Mouse (Mus musculus) G1E (cell line): ENCODE results near the gene Apoh. TPM values are rescaled to one million over a fixed set of nuclear protein-coding genes. Genes with fewer than 3 reads are reported as not detected.

ENCODE experiments used
- ATAC-seq: 2 replicates; pipeline ENCODE4 v1.8.0; 2016; ENCODE audit warnings: mild to moderate bottlenecking; ENCODE audit not compliant: insufficient number of reproducible peaks, poor library complexity, low FRiP score, severe bottlenecking; ENCODE audit errors: extremely low read depth
- DNase-seq: peaks from one replicate; pipeline ENCODE4 v3.0.0; 2012; ENCODE audit warnings: low spot score
- H3K27me3 ChIP-seq: 2 replicates; pipeline ENCODE4 v1.6.1; 2012; ENCODE audit warnings: mild to moderate bottlenecking, low read length, inconsistent platforms; ENCODE audit not compliant: insufficient read depth
- H3K36me3 ChIP-seq: replicated peaks from 2 replicates; pipeline ENCODE3; 2012; ENCODE audit warnings: mild to moderate bottlenecking, inconsistent platforms
- H3K4me1 ChIP-seq: 2 replicates; pipeline ENCODE4 v1.6.1; 2012; ENCODE audit warnings: low read depth, low read length, inconsistent platforms, mixed read lengths; ENCODE audit not compliant: insufficient read depth
- H3K4me3 ChIP-seq: 2 replicates; pipeline ENCODE4 v1.5.1; 2012; ENCODE audit warnings: low read depth, mild to moderate bottlenecking, inconsistent platforms, low read length, moderate library complexity, mixed read lengths
- H3K9me3 ChIP-seq: replicated peaks from 2 replicates; pipeline ENCODE4 v1.6.1; 2012; ENCODE audit warnings: inconsistent platforms
- CTCF ChIP-seq: IDR thresholded peaks from 2 replicates; pipeline ENCODE4 v1.5.1; 2012; ENCODE audit warnings: low read depth, low read length, inconsistent platforms, mixed read lengths
- GATA1 ChIP-seq: IDR thresholded peaks from 2 replicates; pipeline ENCODE4 v1.6.1; 2012; ENCODE audit warnings: borderline replicate concordance, low read length, inconsistent platforms, mixed read lengths
- GATA2 ChIP-seq: IDR thresholded peaks from 2 replicates; pipeline ENCODE4 v1.6.1; 2012; ENCODE audit warnings: low read depth, low read length, inconsistent platforms, borderline replicate concordance
- POLR2AphosphoS5 ChIP-seq: IDR thresholded peaks from 2 replicates; pipeline ENCODE4 v1.6.1; 2012; ENCODE audit warnings: low read depth, low read length, inconsistent platforms; ENCODE audit not compliant: insufficient replicate concordance
- TAL1 ChIP-seq: conservative IDR thresholded peaks from 2 replicates; pipeline ENCODE4 v1.6.1; 2012; ENCODE audit warnings: low read depth, low read length, inconsistent platforms, mixed read lengths
- polyA plus RNA-seq: library from polyadenylated mRNA; stranded (reverse); fragments of >175 nt; gene quantifications from 2 replicates; pipeline ENCODE4 v1.2.3, GENCODE M21; 2012
- total RNA-seq, 2 experiments: library from RNA; stranded (forward) in 1 of 2; stranded (reverse) in 1 of 2; fragments of 200-1000 nt in 1 of 2; fragments of >200 nt in 1 of 2; fragmentation: Nextera tagmentation in 1 of 2; gene quantifications; 2 replicates each; pipeline ENCODE4 v1.2.3; 2014 to 2017

The Apoh gene
- total and polyA plus RNA-seq, 3 experiments = not detected

- TF ChIP-seq TAL1 = no peak
- TF ChIP-seq CTCF = no peak
- TF ChIP-seq GATA2 = no peak
- no peak for TF ChIP-seq POLR2AphosphoS5
- TF ChIP-seq GATA1 = no peak
- DNase-seq = no peak
- Histone ChIP-seq H3K27me3 (no peaks in the 10 kb centered on the region), H3K4me1 (no peaks in the 10 kb centered on the region), H3K36me3 (no peaks in the 10 kb centered on the region), H3K9me3 (peaks cover 24% of the 10 kb centered on the region), H3K4me3 (no peak overlapping the region)
- no peak for ATAC-seq
Observed at GRCm38 (mm10) chr11:108350799-108351198, 7.6 kb downstream of the Apoh start.

DNA sequence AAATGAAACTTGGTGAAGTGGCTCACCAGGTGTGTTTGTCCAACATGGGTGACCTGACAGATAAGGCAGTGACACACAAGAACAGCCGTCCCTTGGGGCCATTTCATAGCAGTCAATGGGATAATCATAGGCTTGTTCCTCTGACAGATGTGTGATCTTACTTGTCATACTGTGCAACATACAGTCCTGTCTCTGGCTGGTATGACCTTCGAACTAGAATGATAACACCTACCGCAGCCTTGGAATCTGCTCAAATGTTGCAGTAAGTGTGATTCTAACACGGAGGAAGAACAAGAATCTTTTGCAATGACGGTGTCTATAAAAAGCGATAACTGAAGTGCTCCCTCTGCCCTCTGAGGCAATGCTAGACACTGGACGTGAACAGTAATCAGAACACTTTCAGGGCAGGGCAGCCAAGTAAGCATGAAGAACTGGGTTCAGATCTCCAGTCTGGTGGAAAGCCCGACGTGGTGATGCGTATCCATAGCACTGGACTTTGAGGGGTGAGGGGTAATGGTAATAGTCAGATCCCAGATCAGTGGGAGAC, 9.8 kb downstream of the Apoh start:
- H3K36me3 ChIP-seq = no peaks in the 10 kb centered on the region

GRCm38 (mm10) chr11:108356020-108356419, 12.9 kb downstream of the Apoh start:
- no peak for ATAC-seq
- H3K36me3 ChIP-seq = no peaks in the 10 kb centered on the region

More for the DNA sequence above, 9.8 kb downstream of the Apoh start:
- peaks cover 17% of the 10 kb centered on the region for H3K9me3 ChIP-seq
- no peaks in the 10 kb centered on the region for H3K4me1 ChIP-seq
- DNase-seq (no peak), ATAC-seq (no peak)
- no peak for TF ChIP-seq POLR2AphosphoS5
- no peak for TF ChIP-seq TAL1
- no peak for TF ChIP-seq GATA2
- no peak overlapping the region for H3K4me3 ChIP-seq
- no peaks in the 10 kb centered on the region for H3K27me3 ChIP-seq

DNA sequence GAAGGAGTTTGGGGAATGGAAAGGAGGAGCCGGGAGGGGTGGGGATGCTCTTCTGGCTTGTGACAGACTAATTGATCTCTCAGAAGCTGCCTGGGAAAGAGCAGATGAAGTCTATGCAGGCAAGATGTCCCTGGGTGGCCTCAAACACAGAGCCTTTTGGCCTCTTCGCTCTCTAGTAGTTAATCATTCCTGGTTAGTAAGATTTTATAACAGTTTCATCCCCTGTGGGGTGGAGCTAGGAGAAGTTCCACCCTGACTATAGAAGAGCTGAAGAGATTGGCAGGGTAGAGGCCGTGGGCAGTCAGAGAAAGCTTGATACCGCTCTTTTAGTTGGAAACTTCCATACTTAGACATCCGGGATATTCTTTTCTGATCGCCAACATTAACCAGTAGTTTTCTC, 15.8 kb downstream of the Apoh start:
- H3K4me3 ChIP-seq = no peak overlapping the region
- peaks cover 21% of the 10 kb centered on the region for H3K9me3 ChIP-seq
- TF ChIP-seq GATA2 (no peak), GATA1 (no peak), CTCF (no peak), TAL1 (no peak), POLR2AphosphoS5 (no peak)
- H3K36me3 ChIP-seq = no peaks in the 10 kb centered on the region
- H3K4me1 ChIP-seq = no peaks in the 10 kb centered on the region
- ATAC-seq (no peak), DNase-seq (no peak)
- no peaks in the 10 kb centered on the region for H3K27me3 ChIP-seq

More at GRCm38 (mm10) chr11:108356020-108356419, 12.9 kb downstream of the Apoh start:
- TF ChIP-seq POLR2AphosphoS5 (no peak), CTCF (no peak), GATA2 (no peak), TAL1 (no peak), GATA1 (no peak)
- no peak overlapping the region for H3K4me3 ChIP-seq
- H3K9me3 ChIP-seq = peaks cover 23% of the 10 kb centered on the region
- DNase-seq = no peak
- no peaks in the 10 kb centered on the region for H3K27me3 ChIP-seq
- H3K4me1 ChIP-seq = no peaks in the 10 kb centered on the region

DNA sequence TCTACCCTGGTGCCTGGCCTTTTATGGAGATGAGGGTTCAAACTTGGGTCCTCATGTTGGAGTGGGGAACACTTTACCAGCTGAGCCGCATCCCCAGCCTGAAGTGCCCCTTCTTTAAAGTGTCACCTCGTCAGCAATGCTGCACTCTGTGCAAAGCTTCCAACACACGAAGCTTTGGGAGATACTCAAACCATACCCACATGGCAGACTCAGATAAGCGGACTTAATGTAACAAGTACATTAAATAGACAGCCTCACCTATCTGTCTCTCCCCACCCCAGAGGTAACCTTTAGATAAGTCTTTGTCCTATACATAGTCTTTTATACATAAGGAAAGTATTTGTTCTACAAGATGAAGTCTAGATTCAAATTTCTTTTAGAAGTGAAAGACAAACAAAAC, 17.8 kb downstream of the Apoh start:
- TF ChIP-seq POLR2AphosphoS5 = no peak
- no peak for TF ChIP-seq GATA2
- TF ChIP-seq TAL1 = no peak
- no peak for TF ChIP-seq CTCF
- no peak for TF ChIP-seq GATA1
- no peak for ATAC-seq

GRCm38 (mm10) chr11:108362965-108363364, 19.8 kb downstream of the Apoh start:
- Histone ChIP-seq H3K4me1 (no peaks in the 10 kb centered on the region), H3K4me3 (no peak overlapping the region), H3K36me3 (no peaks in the 10 kb centered on the region), H3K27me3 (no peaks in the 10 kb centered on the region), H3K9me3 (peaks cover 20% of the 10 kb centered on the region)
- DNase-seq (no peak), ATAC-seq (no peak)
- no peak for TF ChIP-seq GATA2

More for the DNA sequence above, 17.8 kb downstream of the Apoh start:
- peaks cover 23% of the 10 kb centered on the region for H3K9me3 ChIP-seq
- H3K4me3 ChIP-seq = no peak overlapping the region
- H3K27me3 ChIP-seq = no peaks in the 10 kb centered on the region
- no peaks in the 10 kb centered on the region for H3K4me1 ChIP-seq
- DNase-seq = no peak
- no peaks in the 10 kb centered on the region for H3K36me3 ChIP-seq

DNA sequence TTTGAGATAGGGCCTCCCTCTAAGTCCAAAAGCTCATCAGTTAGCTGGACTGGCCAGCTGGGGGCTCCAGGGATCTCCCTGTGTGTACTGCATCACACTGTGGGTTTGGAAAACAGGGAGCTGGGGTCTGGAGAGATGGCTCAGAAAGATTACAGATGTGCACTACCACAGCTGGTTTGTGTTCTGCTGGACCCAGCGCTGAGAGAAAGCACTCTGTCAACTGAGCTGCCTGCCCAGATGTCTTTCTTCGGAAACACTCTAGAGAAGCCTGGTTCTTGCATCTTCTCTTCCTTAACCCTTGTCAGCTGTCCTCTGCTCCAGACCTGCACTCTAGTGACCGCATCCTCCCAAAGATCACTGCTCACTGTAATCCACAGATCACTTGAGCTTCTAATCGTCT, 20.8 kb downstream of the Apoh start:
- Histone ChIP-seq H3K27me3 (no peaks in the 10 kb centered on the region), H3K36me3 (no peaks in the 10 kb centered on the region), H3K9me3 (peaks cover 15% of the 10 kb centered on the region), H3K4me1 (no peaks in the 10 kb centered on the region), H3K4me3 (no peak overlapping the region)
- TF ChIP-seq POLR2AphosphoS5 = no peak
- no peak for TF ChIP-seq GATA1
- no peak for TF ChIP-seq CTCF
- TF ChIP-seq GATA2 = no peak
- TF ChIP-seq TAL1 = no peak
- no peak for DNase-seq
- no peak for ATAC-seq
